Mouse (Mus musculus) embryo, embryonic 10.5 days (tissue): Measurements from ENCODE around the gene Snd1.
A peak's percentile ranks its signal among the peaks of the same experiment; 100 is the strongest.

Experiments
- DNase-seq: peaks from one replicate; pipeline ENCODE4 v3.0.0-alpha.2; 2015; ENCODE audit warnings: low spot score

Gene Snd1

DNA sequence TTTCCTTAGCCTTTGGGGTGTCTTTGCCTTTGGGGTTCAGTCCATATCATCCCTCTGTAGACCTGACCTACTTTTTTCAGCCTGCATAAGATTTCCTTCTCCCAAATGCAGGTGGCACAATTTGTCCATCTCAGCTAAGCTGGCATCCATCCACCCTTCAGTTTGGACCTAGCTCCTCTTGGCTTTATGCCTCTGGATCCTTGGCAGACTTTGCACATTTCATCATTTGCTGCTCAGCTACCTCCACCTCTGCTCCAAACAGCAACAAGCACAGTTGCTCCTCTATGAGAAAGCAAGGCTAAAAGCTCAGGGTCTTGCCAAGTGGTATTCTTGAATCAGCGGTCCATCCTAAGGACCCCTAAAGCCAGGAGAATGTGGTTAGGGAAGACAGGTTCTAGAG is 500.2 kb downstream of the Snd1 start:
- DNase-seq: no peak

- DNase-seq: no peak
Observed at GRCm38 (mm10) chr6:28978031-28978430, 503.1 kb downstream of the Snd1 start.

DNA sequence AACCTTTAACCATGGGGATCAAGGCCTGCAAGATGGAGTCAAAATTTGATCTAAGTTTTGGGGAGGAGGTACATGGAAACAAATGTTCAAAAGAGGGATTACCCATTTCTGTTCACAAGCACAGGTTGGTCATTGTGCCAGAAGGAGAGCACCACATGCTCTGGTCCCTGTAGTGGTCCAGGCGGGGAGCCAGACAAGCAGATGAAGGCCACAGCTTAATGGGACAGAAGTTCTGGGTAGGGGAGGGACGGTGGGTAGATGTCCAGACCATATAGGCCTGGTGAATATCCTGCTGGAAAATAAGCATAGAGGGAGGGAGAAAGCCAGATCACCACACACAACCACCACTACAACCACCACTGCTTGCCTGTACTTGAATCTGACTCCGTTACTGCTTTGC is 503.9 kb downstream of the Snd1 start:
- DNase-seq: no peak

GRCm38 (mm10) chr6:28979586-28979985 is 504.6 kb downstream of the Snd1 start:
- DNase-seq: no peak

DNA sequence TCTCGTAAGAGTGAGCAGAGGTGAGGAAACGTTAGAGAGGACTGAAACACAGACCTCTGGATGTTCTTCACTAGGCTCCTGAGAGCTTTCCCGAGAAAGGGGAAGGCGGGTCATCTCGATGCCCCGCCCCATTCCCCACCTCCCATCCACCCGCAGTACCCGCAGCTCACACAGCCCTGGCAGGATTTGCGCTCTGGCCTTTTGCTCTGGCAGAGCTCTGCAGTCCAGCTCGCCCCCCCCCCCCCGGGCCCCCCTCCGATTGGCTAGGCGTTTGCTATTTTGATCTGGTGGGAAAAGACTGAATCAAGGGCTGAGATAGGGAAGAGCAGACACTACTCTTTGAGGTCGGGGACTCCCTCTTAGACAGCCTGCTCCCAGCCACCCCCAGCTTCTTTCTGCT is 505.3 kb downstream of the Snd1 start:
- peak; percentile 48 for DNase-seq

- DNase-seq: peak; percentile 65
Observed at GRCm38 (mm10) chr6:28980750-28981584, 506.0 kb downstream of the Snd1 start.

GRCm38 (mm10) chr6:28981585-28981948 is 506.6 kb downstream of the Snd1 start:
- no peak for DNase-seq

DNA sequence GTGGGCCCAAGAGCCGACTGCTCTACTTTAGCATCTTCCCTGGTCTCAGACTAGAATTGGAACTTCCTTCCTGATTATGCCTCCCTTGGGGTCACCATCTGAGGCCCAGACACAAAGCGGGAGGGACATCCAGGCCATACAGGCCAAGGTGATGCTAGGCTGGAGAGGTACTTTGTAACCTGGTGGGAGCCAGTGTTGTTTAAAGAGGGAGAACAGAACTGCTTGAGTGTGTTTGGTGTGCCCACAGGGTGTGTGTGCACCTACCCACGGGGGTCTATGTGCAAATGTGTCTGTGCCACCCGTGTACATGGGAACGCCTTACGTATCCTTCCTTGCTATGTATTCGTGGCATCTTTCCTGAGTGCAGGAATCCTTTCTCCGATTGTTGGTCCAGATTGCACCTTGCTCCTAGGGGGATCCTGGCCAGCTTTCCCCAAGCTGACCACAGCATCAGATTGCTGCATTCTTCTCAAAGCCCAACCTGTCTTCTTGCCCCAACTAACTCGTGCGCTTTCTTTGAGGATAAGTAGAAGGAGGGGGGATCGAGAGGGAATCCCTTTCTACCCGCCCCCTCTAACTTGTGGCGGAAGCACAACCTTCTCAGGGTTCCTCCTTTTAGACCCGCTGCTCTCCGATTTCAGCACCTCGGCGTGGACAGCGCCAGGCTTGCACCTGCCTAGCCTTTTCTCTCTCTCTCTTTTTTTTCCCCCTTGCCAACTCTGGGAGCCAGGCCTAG is 507.2 kb downstream of the Snd1 start:
- peak; percentile 80 for DNase-seq

GRCm38 (mm10) chr6:28982817-28983216 is 507.9 kb downstream of the Snd1 start:
- DNase-seq: no peak
